Mouse (Mus musculus) midbrain, embryonic 11.5 days (tissue): ENCODE results near the gene Fbxo41. TPM values are rescaled to one million over a fixed set of nuclear protein-coding genes. Genes with fewer than 3 reads are reported as not detected.

ENCODE experiments used
- ATAC-seq: fragments of 200-750 bp; cut with Nextera tagmentation; 2 replicates; pipeline ENCODE4 v1.8.0; 2017; ENCODE audit warnings: moderate TSS enrichment, moderate library complexity; ENCODE audit not compliant: low FRiP score
- DNase-seq: peaks from one replicate; pipeline ENCODE4 v3.0.0; 2015; ENCODE audit warnings: low spot score; ENCODE audit errors: missing footprints
- H3K27ac ChIP-seq: fragments of 300-500 bp; sonication (generic); 2 replicates; pipeline ENCODE4 v1.5.1; 2014; ENCODE audit warnings: low read depth, low read length
- H3K27me3 ChIP-seq: fragments of 300-500 bp; sonication (generic); 2 replicates; pipeline ENCODE4 v1.6.1; 2014; ENCODE audit warnings: mild to moderate bottlenecking, low read length, moderate library complexity, mixed read lengths; ENCODE audit not compliant: control insufficient read depth, insufficient read depth
- H3K36me3 ChIP-seq: fragments of 300-500 bp; sonication (generic); 2 replicates; pipeline ENCODE4 v1.6.1; 2014; ENCODE audit warnings: mild to moderate bottlenecking, low read length, moderate library complexity, mixed read lengths; ENCODE audit not compliant: control insufficient read depth, insufficient read depth
- H3K4me1 ChIP-seq: fragments of 300-500 bp; sonication (generic); 2 replicates; pipeline ENCODE4 v1.6.1; 2014; ENCODE audit warnings: low read length; ENCODE audit not compliant: control insufficient read depth, insufficient read depth
- H3K4me2 ChIP-seq: fragments of 300-500 bp; sonication (generic); 2 replicates; pipeline ENCODE4 v1.6.1; 2014; ENCODE audit warnings: mild to moderate bottlenecking, moderate library complexity
- H3K4me3 ChIP-seq: fragments of 300-500 bp; sonication (generic); 2 replicates; pipeline ENCODE4 v1.5.1; 2014; ENCODE audit warnings: low read depth, low read length
- H3K9ac ChIP-seq: fragments of 300-500 bp; sonication (generic); 2 replicates; pipeline ENCODE4 v1.6.1; 2014; ENCODE audit warnings: low read length
- H3K9me3 ChIP-seq: fragments of 300-500 bp; sonication (generic); 2 replicates; pipeline ENCODE4 v1.6.1; 2016; ENCODE audit warnings: low read length; ENCODE audit not compliant: control insufficient read depth
- WGBS: fragments of 180-500 bp; shearing (Covaris S2); extraction: QIAGEN DNeasy Blood & Tissue Kit; methylation state at CpG from one replicate; pipeline ENCODE4 v1.1.7; 2014; 5-methylcytosine and 5-hydroxymethylcytosine counted together
- polyA plus RNA-seq: library from polyadenylated mRNA; unstranded; fragments of >200 nt; fragmentation: Nextera tagmentation; extraction: Ambion mirVana; gene quantifications from 2 replicates; pipeline ENCODE4 v1.2.1, GENCODE M21; 2014

Gene Fbxo41
- polyA plus RNA-seq, 1 experiment from 2014 or later, result 0.79 TPM

DNA sequence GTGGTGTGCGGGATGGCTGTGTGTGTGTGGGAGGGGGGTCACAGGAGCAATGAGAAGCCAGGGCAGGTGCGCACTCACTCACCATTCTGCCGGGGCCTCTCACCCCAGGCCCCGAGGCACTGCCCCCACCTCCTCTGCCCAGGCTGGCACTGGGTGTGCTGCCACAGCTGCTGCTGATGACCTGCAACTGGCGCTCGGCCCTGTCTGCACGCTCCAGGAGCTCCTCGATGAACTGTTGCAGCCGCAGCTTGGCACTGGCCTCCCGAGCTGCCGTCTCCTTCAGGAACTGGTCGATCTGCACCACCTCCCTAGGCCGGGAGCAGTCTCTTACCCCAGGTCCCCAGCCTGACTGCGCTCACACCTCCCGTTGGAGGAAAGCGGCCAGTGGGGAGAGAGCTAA is 22.1 kb downstream of the Fbxo41 start:
- H3K36me3 ChIP-seq, result no peaks in the 10 kb centered on the region
- no peak overlapping the region for H3K4me3 ChIP-seq
- H3K4me2 ChIP-seq, result no peak overlapping the region
- H3K9me3 ChIP-seq, result no peaks in the 10 kb centered on the region
- DNase-seq (no peak), ATAC-seq (no peak)
- peaks cover 28% of the 10 kb centered on the region for H3K27me3 ChIP-seq
- H3K27ac ChIP-seq, result no peak overlapping the region
- no peak overlapping the region for H3K9ac ChIP-seq
- H3K4me1 ChIP-seq, result peaks cover 7% of the 10 kb centered on the region; the same call in 1 of the 2 replicates
- WGBS, result 76% methylated on average over 16 of the region's 16 CpGs

DNA sequence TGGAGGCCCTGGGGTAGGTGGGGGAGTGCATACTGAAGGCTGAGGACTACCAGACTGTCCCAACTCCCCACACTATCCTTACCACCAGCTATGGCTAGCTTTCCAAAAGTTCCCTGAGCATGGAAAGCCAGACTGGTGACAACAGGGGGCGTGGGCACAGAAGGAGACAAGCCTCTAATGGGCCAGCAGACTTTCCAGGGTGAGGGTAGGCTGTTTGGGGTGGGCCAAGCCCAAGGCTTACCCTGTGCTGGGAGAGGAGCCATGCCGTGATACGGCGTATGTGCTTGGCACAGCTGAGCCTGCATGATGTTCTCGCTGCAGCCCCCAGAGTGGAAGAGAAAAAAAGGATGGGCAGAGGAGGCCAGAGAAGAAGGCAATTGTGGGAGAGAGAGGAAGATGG is 22.8 kb downstream of the Fbxo41 start:
- ATAC-seq (no peak), DNase-seq (no peak)
- no peak overlapping the region for H3K9ac ChIP-seq
- 88% methylated on average over 5 of the region's 5 CpGs for WGBS
- H3K27me3 ChIP-seq, result peaks cover 21% of the 10 kb centered on the region
- no peak overlapping the region for H3K4me3 ChIP-seq
- no peaks in the 10 kb centered on the region for H3K36me3 ChIP-seq
- H3K4me1 ChIP-seq, result peaks cover 7% of the 10 kb centered on the region; the same call in 1 of the 2 replicates
- no peak overlapping the region for H3K4me2 ChIP-seq
- H3K27ac ChIP-seq, result no peak overlapping the region
- no peaks in the 10 kb centered on the region for H3K9me3 ChIP-seq

DNA sequence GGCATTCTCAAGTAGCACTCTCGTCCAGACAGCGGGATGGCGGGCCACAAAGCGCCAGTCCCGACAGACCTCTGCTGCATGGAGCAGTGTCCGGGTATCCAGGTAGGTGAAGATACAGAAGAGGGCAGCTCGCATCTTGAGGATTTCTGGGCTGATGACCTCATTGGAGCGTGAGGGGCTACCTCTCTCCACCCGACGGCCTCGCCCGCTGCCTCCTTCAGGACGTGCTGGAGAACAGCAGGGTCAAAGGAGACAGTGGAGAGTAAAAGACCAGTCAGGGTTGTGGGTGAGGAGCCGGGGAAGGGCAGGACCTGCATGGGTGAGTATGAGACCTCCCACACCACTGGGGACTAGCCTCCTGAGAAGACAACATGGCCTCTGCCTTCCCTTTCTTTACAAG is 24.4 kb downstream of the Fbxo41 start:
- Histone ChIP-seq H3K36me3 (no peaks in the 10 kb centered on the region), H3K4me3 (no peak overlapping the region), H3K9me3 (no peaks in the 10 kb centered on the region), H3K27me3 (peaks cover 5% of the 10 kb centered on the region; the same call in 1 of the 2 replicates), H3K9ac (no peak overlapping the region), H3K4me2 (no peak overlapping the region), H3K27ac (no peak overlapping the region), H3K4me1 (no peaks in the 10 kb centered on the region)
- WGBS, result 43% methylated on average over 14 of the region's 14 CpGs
- ATAC-seq (no peak), DNase-seq (no peak)

DNA sequence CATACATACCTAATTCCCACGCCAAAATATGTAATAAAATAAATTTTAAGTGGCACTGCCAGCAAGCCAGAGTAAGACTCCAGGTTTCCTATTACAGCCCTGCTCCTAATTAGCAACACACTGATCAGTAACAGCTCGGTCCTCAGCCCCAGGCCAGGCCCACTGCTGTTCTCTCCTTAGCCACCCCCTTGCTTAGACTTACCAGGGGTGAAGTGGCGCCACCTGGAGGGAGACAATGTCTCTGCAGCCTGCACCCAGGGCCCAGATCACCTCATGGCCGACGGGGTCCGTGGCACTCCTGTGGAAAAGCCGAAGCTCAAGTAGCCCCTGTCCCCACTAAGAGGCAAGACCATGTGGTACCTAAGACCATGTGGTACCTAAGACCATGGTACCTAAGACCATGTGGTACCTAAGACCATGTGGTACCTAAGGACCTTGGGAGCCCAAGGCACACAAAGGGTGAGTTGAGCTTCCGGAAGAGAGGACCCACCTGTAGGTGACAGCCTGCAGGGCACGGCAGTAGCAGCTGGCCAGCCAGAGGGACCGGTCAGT is 25.4 kb downstream of the Fbxo41 start:
- ATAC-seq (peak; percentile 27; the same call in 1 of the 2 replicates), DNase-seq (peak; percentile 92)
- Histone ChIP-seq H3K27me3 (no peaks in the 10 kb centered on the region; the same call in 1 of the 2 replicates), H3K4me3 (no peak overlapping the region), H3K9ac (no peak overlapping the region), H3K4me1 (no peaks in the 10 kb centered on the region), H3K27ac (no peak overlapping the region), H3K36me3 (no peaks in the 10 kb centered on the region), H3K9me3 (no peaks in the 10 kb centered on the region), H3K4me2 (no peak overlapping the region)
- WGBS, result 42% methylated on average over 10 of the region's 10 CpGs

DNA sequence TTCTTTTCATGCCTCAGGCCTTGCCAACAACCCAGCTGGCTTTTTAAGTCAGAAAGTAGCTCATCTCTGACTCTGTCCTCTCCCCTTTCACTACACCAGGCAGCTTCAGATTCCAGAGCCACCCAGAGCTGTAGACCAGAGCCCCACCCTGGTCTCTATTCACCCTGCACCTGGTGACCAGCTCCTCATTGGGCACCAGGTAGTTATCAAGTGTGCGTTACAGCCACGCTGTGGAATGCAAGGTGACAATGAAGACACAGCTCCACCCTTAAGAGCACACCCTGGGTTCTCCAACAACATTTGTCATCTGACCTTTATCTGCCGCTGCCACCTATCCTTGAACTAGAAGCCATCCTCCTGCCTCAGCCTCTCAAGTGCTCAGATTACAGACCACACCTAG is 27.2 kb downstream of the Fbxo41 start:
- DNase-seq (no peak), ATAC-seq (no peak)
- no peak overlapping the region for H3K27ac ChIP-seq
- H3K4me3 ChIP-seq, result no peak overlapping the region
- no peaks in the 10 kb centered on the region for H3K4me1 ChIP-seq
- no peaks in the 10 kb centered on the region for H3K9me3 ChIP-seq
- H3K36me3 ChIP-seq, result no peaks in the 10 kb centered on the region
- no peak overlapping the region for H3K9ac ChIP-seq
- H3K4me2 ChIP-seq, result no peak overlapping the region
- H3K27me3 ChIP-seq, result no peaks in the 10 kb centered on the region
- 93% methylated on average over 3 of the region's 3 CpGs for WGBS

DNA sequence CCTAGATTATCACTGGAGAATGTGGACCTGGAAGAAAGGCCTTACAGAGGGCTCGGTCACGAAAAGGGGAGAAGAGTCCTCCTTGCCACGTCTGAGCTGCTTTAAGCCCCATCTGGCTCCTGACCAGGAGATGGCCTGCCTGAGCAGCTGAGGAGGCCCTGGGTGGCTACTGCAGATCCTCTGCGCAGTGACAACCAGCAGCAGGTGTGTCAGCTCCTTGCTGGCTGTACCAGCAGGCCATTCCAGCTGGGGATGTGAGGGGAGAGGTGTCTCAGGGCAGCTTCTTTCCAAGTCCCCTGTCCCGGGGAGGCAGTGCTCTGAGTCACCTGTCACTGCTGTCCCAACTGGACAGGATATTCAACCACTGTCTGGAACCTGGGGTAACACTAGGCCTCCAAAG is 30.3 kb downstream of the Fbxo41 start:
- 52% methylated on average over 5 of the region's 5 CpGs for WGBS

DNA sequence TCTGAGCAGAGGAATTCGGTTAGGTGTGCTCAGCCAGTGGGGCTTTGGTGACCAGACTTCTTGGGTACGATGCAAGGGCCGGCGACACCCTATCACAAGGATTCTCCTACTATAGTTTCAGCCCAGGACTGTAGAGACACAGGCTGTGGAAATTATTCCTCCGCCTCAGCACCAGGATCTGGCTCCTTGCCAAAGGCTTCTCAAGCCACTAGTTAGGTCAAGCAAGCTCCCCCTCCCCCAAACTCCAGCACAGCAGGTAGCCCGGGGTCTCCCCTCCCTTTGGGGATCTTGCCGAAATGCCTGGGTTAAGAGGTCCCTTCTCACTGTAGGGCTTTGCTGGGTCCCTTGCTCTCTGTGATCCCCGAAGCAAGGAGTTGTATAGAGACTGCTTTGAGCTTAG is 30.8 kb downstream of the Fbxo41 start:
- Histone ChIP-seq H3K4me1 (no peaks in the 10 kb centered on the region), H3K36me3 (peaks cover 17% of the 10 kb centered on the region), H3K27ac (no peak overlapping the region), H3K9me3 (no peaks in the 10 kb centered on the region), H3K4me3 (no peak overlapping the region), H3K4me2 (no peak overlapping the region), H3K9ac (no peak overlapping the region), H3K27me3 (no peaks in the 10 kb centered on the region)
- no peak for ATAC-seq
- DNase-seq, result no peak
- WGBS, result 70% methylated on average over 8 of the region's 8 CpGs

More for the DNA sequence above, 30.3 kb downstream of the Fbxo41 start:
- Histone ChIP-seq H3K4me1 (no peaks in the 10 kb centered on the region), H3K36me3 (peaks cover 12% of the 10 kb centered on the region), H3K9ac (no peak overlapping the region), H3K4me2 (no peak overlapping the region), H3K9me3 (no peaks in the 10 kb centered on the region), H3K27ac (no peak overlapping the region), H3K4me3 (no peak overlapping the region), H3K27me3 (no peaks in the 10 kb centered on the region)
- DNase-seq, result no peak
- ATAC-seq, result no peak

DNA sequence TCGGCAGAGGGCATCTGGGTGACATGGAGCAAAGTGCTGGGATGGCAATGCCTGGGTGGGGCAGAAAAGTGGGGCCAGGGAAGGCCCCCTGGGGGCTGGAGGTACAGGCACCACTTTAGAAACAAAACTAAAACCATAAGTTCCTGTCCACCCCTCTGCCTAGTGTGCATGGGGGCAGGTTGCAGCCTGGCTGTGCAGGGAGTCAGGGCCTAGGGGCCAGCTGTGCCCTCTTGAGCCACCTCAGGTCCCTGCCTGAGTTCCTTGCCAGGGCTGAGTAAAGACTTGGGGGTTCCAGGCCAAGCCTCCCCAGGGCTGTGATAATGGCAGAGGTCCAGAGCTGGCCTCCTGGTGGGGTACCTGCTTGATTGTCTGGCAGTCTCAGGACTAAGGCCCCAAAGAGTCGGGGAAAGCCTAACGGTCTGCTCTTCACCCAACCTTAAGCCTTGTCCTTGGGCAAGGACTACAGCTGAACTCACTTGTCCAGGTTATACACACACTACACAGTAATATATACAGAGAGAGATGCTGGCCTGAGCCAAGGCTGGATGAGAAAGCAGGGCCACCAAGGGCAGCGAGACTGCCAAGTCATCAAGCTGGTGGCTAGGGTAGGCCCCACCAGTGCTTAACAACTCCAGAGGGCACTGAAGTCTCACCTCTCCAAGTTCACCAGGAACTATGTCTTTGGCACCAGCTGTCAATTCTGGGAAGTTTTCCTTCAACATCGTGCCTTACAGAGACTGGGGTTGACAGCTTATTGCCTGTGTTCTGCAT is 32.9 kb downstream of the Fbxo41 start:
- 86% methylated on average over 5 of the region's 5 CpGs for WGBS
- peaks cover 29% of the 10 kb centered on the region for H3K36me3 ChIP-seq
- no peak overlapping the region for H3K27ac ChIP-seq

DNA sequence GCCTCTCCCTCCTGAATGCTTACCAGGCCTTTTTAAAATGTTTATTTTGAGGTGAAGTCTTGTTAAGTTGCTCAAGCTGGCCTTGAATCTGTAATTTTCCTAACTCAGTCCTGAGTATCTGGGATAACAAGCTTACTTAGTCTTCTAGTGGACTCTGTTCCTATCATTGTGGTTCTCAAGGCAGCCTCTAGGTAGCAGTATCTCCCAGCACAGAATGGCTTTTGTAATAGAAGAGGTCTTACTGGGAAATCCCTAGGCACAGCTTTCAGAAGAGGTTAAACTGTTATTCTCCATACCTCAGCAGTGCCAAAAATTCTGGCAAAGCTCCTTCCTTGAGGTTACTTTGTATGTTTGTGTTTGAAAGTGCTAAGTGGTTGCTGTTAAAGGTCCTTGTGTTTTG is 37.4 kb downstream of the Fbxo41 start:
- Histone ChIP-seq H3K4me1 (no peaks in the 10 kb centered on the region), H3K27ac (no peak overlapping the region), H3K4me3 (no peak overlapping the region), H3K4me2 (no peak overlapping the region), H3K9me3 (no peaks in the 10 kb centered on the region), H3K36me3 (peaks cover 62% of the 10 kb centered on the region), H3K9ac (no peak overlapping the region), H3K27me3 (no peaks in the 10 kb centered on the region)
- ATAC-seq, result no peak
- DNase-seq, result peak; percentile 84

More for the DNA sequence above, 32.9 kb downstream of the Fbxo41 start:
- Histone ChIP-seq H3K9me3 (no peaks in the 10 kb centered on the region), H3K4me3 (no peak overlapping the region), H3K27me3 (no peaks in the 10 kb centered on the region), H3K9ac (no peak overlapping the region), H3K4me2 (no peak overlapping the region), H3K4me1 (no peaks in the 10 kb centered on the region)
- DNase-seq (peak; percentile 88), ATAC-seq (0 out of 2 replicates have a peak, but pooled peaks have one; percentile 9)
